Mouse (Mus musculus) hindbrain, embryonic 11.5 days (tissue): ENCODE data around the gene Cbx6. TPM values are rescaled to one million over a fixed set of nuclear protein-coding genes. Genes with fewer than 3 reads are reported as not detected.

ENCODE experiments used
- ATAC-seq: fragments of 200-750 bp; cut with Nextera tagmentation; 2 replicates; pipeline ENCODE4 v1.8.0; 2017; ENCODE audit warnings: mild to moderate bottlenecking, moderate TSS enrichment, moderate library complexity; ENCODE audit not compliant: low FRiP score
- DNase-seq: peaks from one replicate; pipeline ENCODE4 v3.0.0-alpha.2; 2015; ENCODE audit warnings: low spot score
- H3K27ac ChIP-seq: fragments of 300-500 bp; sonication (generic); 2 replicates; pipeline ENCODE4 v1.5.1; 2014; ENCODE audit warnings: mild to moderate bottlenecking, low read depth, low read length
- H3K27me3 ChIP-seq: fragments of 300-500 bp; sonication (generic); 2 replicates; pipeline ENCODE4 v1.6.1; 2014; ENCODE audit warnings: mild to moderate bottlenecking, low read length, moderate library complexity, mixed read lengths; ENCODE audit not compliant: control insufficient read depth, insufficient read depth
- H3K36me3 ChIP-seq: fragments of 300-500 bp; sonication (generic); 2 replicates; pipeline ENCODE4 v1.6.1; 2014; ENCODE audit warnings: mild to moderate bottlenecking, low read length, moderate library complexity, mixed read lengths; ENCODE audit not compliant: control insufficient read depth, insufficient read depth
- H3K4me1 ChIP-seq: fragments of 300-500 bp; sonication (generic); replicated peaks from 2 replicates; pipeline ENCODE4 v1.6.1; 2014; ENCODE audit warnings: low read length, mixed read lengths; ENCODE audit not compliant: control insufficient read depth, insufficient read depth
- H3K4me2 ChIP-seq: fragments of 300-500 bp; sonication (generic); replicated peaks from 2 replicates; pipeline ENCODE4 v1.6.1; 2014; ENCODE audit warnings: mild to moderate bottlenecking, low read depth, low read length
- H3K4me3 ChIP-seq: fragments of 300-500 bp; sonication (generic); 2 replicates; pipeline ENCODE4 v1.5.1; 2014; ENCODE audit warnings: low read depth, low read length
- H3K9ac ChIP-seq: fragments of 300-500 bp; sonication (generic); 2 replicates; pipeline ENCODE4 v1.6.1; 2014; ENCODE audit warnings: low read depth, low read length
- H3K9me3 ChIP-seq: fragments of 300-500 bp; sonication (generic); 2 replicates; pipeline ENCODE4 v1.6.1; 2016; ENCODE audit warnings: low read length; ENCODE audit not compliant: control insufficient read depth
- WGBS: fragments of 180-500 bp; shearing (Covaris S2); extraction: QIAGEN DNeasy Blood & Tissue Kit; methylation state at CpG from one replicate; pipeline ENCODE4 v1.1.7; 2014; 5-methylcytosine and 5-hydroxymethylcytosine counted together
- polyA plus RNA-seq: library from polyadenylated mRNA; unstranded; fragments of >200 nt; fragmentation: Nextera tagmentation; extraction: Ambion mirVana; gene quantifications from 2 replicates; pipeline ENCODE4 v1.2.1, GENCODE M21; 2014

The Cbx6 gene
- polyA plus RNA-seq, 1 experiment from 2014 or later = 10.8 TPM

DNA sequence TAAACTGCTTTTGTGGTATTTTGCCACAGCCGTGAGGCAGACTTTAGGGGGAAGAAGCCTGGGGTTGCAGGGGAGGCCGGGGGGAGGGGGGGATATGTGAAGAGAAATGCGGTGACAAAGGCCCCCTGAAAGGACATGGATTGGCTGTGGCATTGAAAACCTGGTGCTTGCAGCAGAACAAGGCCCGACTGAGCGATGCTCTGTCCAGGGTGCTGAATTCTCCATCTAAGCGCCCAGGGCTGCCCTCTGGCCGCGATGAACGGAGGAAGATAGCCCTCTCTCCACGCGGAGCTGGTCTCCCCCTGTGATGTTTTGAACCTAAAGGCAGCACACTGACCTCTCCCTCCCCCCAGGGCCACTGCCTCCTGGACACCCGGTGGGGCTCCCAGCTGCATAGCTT, 43.0 kb downstream of the Cbx6 start:
- H3K4me1 ChIP-seq = peaks cover 6% of the 10 kb centered on the region
- no peak overlapping the region for H3K27ac ChIP-seq
- H3K9ac ChIP-seq = no peak overlapping the region
- ATAC-seq (no peak), DNase-seq (peak; percentile 77)
- H3K4me2 ChIP-seq = no peak overlapping the region
- H3K9me3 ChIP-seq = no peaks in the 10 kb centered on the region
- no peaks in the 10 kb centered on the region for H3K36me3 ChIP-seq
- no peak overlapping the region for H3K4me3 ChIP-seq
- 3% methylated on average over 11 of the region's 12 CpGs for WGBS
- H3K27me3 ChIP-seq = peaks cover 2% of the 10 kb centered on the region; the same call in 1 of the 2 replicates

DNA sequence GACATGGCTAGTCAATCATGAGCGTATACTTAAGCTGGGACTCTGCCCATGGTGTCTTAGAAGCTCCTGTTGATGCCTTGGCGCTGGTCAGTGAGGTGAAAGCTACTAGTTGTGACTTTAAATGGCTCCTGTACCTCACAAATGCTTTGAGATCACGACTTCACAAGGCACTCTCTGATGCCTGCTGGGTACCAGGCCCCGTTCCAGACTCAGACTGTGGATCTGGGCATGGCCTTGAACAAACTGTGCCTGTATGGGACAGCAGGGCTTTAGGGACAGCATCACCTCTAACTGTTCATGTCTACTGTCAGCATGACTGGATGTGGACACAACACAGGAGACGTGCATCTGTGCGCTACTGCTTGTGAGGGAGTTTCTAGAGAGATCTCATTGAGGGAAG, 43.6 kb downstream of the Cbx6 start:
- 86% methylated on average over 6 of the region's 6 CpGs for WGBS
- no peaks in the 10 kb centered on the region for H3K36me3 ChIP-seq
- DNase-seq (no peak), ATAC-seq (no peak)
- H3K27ac ChIP-seq = no peak overlapping the region
- H3K9ac ChIP-seq = no peak overlapping the region
- peaks cover 2% of the 10 kb centered on the region; the same call in 1 of the 2 replicates for H3K27me3 ChIP-seq
- no peak overlapping the region for H3K4me2 ChIP-seq
- H3K4me3 ChIP-seq = no peak overlapping the region
- no peaks in the 10 kb centered on the region for H3K9me3 ChIP-seq
- H3K4me1 ChIP-seq = peaks cover 6% of the 10 kb centered on the region

DNA sequence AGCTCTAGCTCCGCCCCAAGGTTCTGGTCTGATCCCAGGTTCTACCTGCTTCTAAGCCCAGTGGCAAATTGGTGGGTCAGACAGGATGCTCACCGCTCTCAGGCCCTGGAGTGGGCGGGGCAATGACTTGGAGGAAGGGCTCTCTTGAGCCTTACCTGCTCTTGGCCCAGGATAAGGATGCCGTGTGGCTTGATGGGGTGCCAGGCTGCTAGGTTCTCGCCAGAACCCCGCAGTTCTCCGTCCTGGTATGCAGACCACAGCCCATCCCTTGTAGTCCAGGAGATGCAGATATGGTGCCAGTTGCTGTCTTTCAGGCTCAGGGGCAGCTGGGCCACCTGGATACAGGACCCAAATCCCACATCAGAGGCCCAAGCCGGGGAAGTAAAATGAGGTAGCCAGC, 44.4 kb downstream of the Cbx6 start:
- H3K36me3 ChIP-seq = no peaks in the 10 kb centered on the region
- no peak overlapping the region for H3K27ac ChIP-seq
- H3K27me3 ChIP-seq = peaks cover 2% of the 10 kb centered on the region; the same call in 1 of the 2 replicates
- H3K4me2 ChIP-seq = no peak overlapping the region
- no peaks in the 10 kb centered on the region for H3K9me3 ChIP-seq
- ATAC-seq = no peak
- no peak overlapping the region for H3K4me3 ChIP-seq
- H3K4me1 ChIP-seq = peaks cover 6% of the 10 kb centered on the region
- no peak for DNase-seq
- WGBS = 54% methylated on average over 8 of the region's 8 CpGs
- H3K9ac ChIP-seq = no peak overlapping the region

DNA sequence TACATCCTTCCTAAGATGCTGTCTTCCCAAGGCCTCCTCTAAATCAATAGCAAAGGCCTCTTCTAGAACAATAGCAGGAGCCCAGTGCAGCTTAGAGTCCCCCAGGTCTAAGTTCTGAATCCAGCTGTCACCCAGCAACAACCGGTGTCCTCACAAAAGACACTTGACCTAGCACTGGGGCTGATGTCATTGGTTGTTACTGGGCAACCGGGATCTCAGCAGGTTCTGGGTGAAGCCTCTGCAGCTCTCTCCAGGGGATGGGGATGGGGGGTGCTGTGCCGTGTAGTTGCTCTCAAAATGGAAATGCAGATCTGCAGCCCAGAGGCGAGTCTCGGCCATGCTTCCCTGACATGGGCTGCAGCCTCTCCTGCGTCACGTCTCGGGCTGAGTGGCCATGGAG, 46.7 kb downstream of the Cbx6 start:
- H3K27ac ChIP-seq = peak overlapping the region; percentile 39
- no peaks in the 10 kb centered on the region for H3K27me3 ChIP-seq
- no peak overlapping the region; the same call in 1 of the 2 replicates for H3K9ac ChIP-seq
- H3K9me3 ChIP-seq = no peaks in the 10 kb centered on the region
- DNase-seq = no peak
- no peak overlapping the region for H3K4me3 ChIP-seq
- peaks cover 6% of the 10 kb centered on the region for H3K4me1 ChIP-seq
- H3K4me2 ChIP-seq = no peak overlapping the region
- 44% methylated on average over 8 of the region's 8 CpGs for WGBS
- ATAC-seq = no peak
- no peaks in the 10 kb centered on the region for H3K36me3 ChIP-seq

DNA sequence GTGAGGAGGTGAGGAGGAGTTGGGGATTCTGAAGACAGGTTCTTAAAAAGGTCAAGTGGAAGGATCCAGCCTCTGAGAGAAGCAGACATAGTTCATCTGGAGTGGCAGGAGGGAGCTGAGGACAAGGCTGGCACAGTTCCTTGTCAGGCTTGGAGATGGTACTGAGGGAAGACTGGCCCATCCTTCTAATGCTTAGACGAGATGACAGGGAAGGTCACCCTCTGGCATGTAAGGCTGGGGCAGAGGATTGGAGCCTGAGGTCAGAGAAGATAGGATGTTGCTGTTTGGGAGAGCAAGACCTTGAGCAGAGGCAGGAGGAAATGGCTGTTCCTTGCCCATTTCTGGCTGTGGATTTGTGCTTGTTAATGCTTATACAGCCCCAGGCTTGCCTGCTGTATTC, 49.4 kb downstream of the Cbx6 start:
- H3K4me3 ChIP-seq = no peak overlapping the region
- WGBS = 55% methylated on average over 1 of the region's 1 CpGs

DNA sequence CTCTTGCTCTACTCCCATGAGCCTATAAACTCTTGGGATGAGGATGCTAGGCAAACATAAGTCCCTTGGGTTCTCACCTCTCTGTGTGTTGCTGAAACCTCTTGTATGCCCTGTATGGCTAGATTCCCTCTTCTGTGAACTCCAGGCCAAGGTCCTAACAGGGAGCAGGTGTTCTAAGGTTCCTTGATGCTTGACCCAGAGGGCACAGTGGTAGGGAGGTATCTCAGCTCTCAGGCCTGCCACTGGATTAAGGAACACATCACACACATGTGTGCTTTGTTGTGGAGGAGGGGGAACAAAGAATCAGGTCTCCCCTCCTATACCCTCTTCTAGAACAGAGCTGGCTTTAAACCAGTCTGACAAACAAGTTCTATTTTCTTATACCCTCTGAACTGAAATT, 56.7 kb downstream of the Cbx6 start, which contains the start of gene Dnal4:
Dnal4 (minus strand) TSS at position 101 of the 400 bp plus-strand sequence.
- Histone ChIP-seq H3K27me3 (no peaks in the 10 kb centered on the region), H3K4me2 (no peak within 1 kb of the TSS), H3K4me3 (no peak within 1 kb of the TSS), H3K9me3 (no peaks in the 10 kb centered on the region), H3K27ac (no peak within 1 kb of the TSS), H3K4me1 (peaks cover 4% of the 10 kb centered on the region; the same call in 1 of the 2 replicates), H3K36me3 (no peaks in the 10 kb centered on the region), H3K9ac (no peak within 1 kb of the TSS)
- DNase-seq (no peak), ATAC-seq (no peak)

More for the DNA sequence above, 49.4 kb downstream of the Cbx6 start:
- no peak overlapping the region for H3K9ac ChIP-seq
- no peak overlapping the region for H3K27ac ChIP-seq
- peaks cover 2% of the 10 kb centered on the region; the same call in 1 of the 2 replicates for H3K4me1 ChIP-seq
- no peaks in the 10 kb centered on the region for H3K27me3 ChIP-seq
- ATAC-seq = no peak
- no peak overlapping the region for H3K4me2 ChIP-seq
- no peaks in the 10 kb centered on the region for H3K36me3 ChIP-seq
- no peaks in the 10 kb centered on the region for H3K9me3 ChIP-seq
- no peak for DNase-seq

DNA sequence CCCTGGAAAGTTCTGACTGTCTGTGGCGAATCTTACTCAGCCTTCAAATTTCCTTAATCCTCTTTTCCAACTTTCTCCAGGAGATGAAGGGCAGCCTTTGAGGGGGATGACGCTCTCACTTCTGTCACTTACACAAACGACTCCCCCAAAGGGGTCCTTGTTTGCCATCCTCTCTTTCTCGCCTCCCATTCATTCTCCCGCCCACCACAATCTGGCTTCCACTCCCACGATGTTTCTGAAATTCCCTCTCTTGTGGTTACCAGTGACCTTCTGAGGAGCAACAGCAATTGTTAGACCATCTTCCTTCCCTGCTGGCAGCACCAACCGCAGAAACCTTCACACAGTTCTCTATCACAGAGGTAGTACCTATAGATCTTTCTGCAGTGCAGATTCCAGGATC, 58.8 kb downstream of the Cbx6 start:
- 72% methylated on average over 7 of the region's 7 CpGs for whole genome bisulfite sequencing
- Histone ChIP-seq H3K9ac (no peak overlapping the region), H3K27me3 (no peaks in the 10 kb centered on the region), H3K27ac (no peak overlapping the region), H3K36me3 (no peaks in the 10 kb centered on the region), H3K9me3 (no peaks in the 10 kb centered on the region), H3K4me1 (peaks cover 4% of the 10 kb centered on the region; the same call in 1 of the 2 replicates), H3K4me2 (no peak overlapping the region), H3K4me3 (no peak overlapping the region)
- DNase-seq (no peak), ATAC-seq (no peak)

DNA sequence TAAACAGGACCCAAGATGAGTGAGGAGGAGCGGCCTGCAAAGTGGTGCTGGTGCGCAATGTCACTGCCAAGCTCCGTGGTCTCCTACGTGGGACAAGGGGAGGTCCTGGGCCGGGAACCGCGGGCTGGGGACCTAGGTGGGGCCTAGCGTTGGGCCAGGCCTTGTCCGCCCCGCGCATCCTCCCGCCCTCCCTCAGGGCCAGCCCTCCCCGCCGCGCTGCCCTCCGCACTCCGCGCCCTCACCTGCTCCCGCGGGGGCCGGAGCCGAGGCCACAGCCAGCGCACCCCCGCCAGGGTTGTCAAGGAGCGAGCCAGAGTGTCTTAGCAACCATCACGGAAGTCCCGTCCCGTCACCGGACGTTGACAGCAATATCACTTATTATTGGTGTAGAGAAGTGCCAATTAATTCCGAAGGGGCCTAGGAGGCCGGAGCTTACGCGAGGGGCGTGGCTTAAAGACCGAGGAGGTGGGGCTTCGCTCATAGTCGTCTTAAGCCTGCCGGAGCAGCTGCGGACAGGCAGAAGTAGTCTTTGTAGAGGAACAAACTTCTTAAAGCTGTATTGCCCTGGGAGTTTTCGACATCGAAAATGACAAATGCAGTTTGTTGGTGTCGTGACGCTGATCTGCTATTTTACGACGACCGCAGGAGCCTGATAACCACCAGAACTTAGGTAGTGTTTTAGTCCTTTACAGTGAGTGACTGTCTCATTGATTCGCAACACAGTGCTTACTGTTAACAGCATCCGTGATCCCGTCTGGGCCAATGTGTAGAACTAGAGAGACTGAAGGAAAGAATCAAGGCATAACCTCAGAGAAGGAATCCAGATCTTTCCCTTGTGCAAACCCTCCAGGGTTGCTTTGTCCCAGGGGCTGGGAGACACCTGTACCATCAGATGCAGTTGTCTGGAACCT, 60.1 kb downstream of the Cbx6 start:
- Histone ChIP-seq H3K9ac (peak overlapping the region; percentile 83), H3K27me3 (no peaks in the 10 kb centered on the region), H3K27ac (peak overlapping the region; percentile 62; the same call in 1 of the 2 replicates), H3K9me3 (no peaks in the 10 kb centered on the region), H3K4me3 (peak overlapping the region; percentile 82), H3K4me1 (peaks cover 4% of the 10 kb centered on the region; the same call in 1 of the 2 replicates), H3K36me3 (no peaks in the 10 kb centered on the region), H3K4me2 (peak overlapping the region; percentile 83)
- WGBS = under 1% methylated on average over 49 of the region's 50 CpGs
- ATAC-seq (peak; percentile 96), DNase-seq (peak; percentile 95)
